Mouse (Mus musculus): Measurements from ENCODE around the gene Pbld2. TPM values are rescaled to one million over a fixed set of nuclear protein-coding genes. Genes with fewer than 3 reads are reported as not detected.

Pbld2 gene
- total and polyA plus RNA-seq, 3 experiments = 0.19 to 0.72 (median 0.26) TPM

GRCm38 (mm10) chr10:63039867-63040628 lies 15.9 kb downstream of the Pbld2 start:
- Histone ChIP-seq H3K9me3 (replicated peaks; ENCODE audit: low read length) (no peaks in the 10 kb centered on the region), H3K27me3 (replicated peaks) (no peaks in the 10 kb centered on the region), H3K4me1 (ENCODE audit: control insufficient read depth in 1 of 2, insufficient read depth in 2 of 2) (no peaks in the 10 kb centered on the region), H3K4me2 (ENCODE audit: insufficient read depth, low read depth, poor library complexity, severe bottlenecking) (no peak overlapping the region), H3K27ac (ENCODE audit: insufficient read depth, low read depth) (no peak overlapping the region), H3K36me3 (replicated peaks in 1 of 2; ENCODE audit: control insufficient read depth in 1 of 2, insufficient read depth in 1 of 2, low read length in 1 of 2) (no peaks in the 10 kb centered on the region), H3K4me3 (replicated peaks in 1 of 3; ENCODE audit: low read depth in 2 of 3, low read length in 2 of 3, poor library complexity in 1 of 3) (no peak overlapping the region), H3K79me2 (replicated peaks; ENCODE audit: control insufficient read depth, extremely low read depth, insufficient read depth, poor library complexity, severe bottlenecking) (no peaks in the 10 kb centered on the region), H3K9ac (ENCODE audit: insufficient read depth, low read depth) (no peak overlapping the region)
- TF ChIP-seq MEF2A (IDR thresholded peaks at IDR 0.05; ENCODE audit: borderline replicate concordance, low read depth, low read length) (no peak), KAT2A (IDR thresholded peaks at IDR 0.05; ENCODE audit: insufficient replicate concordance, low read length) (no peak), SIN3A (IDR thresholded peaks at IDR 0.05; ENCODE audit: low read length) (no peak), POLR2A (IDR thresholded peaks at IDR 0.05; ENCODE audit: low read depth, low read length) (no peak), MXI1 (IDR thresholded peaks at IDR 0.05; ENCODE audit: low read depth, low read length) (no peak), USF1 (IDR thresholded peaks at IDR 0.05; ENCODE audit: low read depth, low read length) (no peak)
- in situ Hi-C loops (cut with MboI; ENCODE audit: low pct_ligation_motif_present, low pct_unique_long_range_greater_than_20kb, low sequenced_read_pairs) = no loop called here
- dilution Hi-C loops (cut with MboI; ENCODE audit: extremely low pct_ligation_motif_present, extremely low pct_unique_long_range_greater_than_20kb, low sequenced_read_pairs) = no loop called here
- DNase-seq (ENCODE audit: extremely low read depth) = no peak

- Histone ChIP-seq H3K27ac (ENCODE audit: insufficient read depth, low read depth) (no peak overlapping the region), H3K4me1 (ENCODE audit: control insufficient read depth in 1 of 2, insufficient read depth in 2 of 2) (peaks cover 4 to 9% of the 10 kb centered on the region in 2 experiments; a peak in 2 of 4 replicates), H3K36me3 (replicated peaks in 1 of 2; ENCODE audit: control insufficient read depth in 1 of 2, insufficient read depth in 1 of 2, low read length in 1 of 2) (no peaks in the 10 kb centered on the region), H3K9ac (ENCODE audit: insufficient read depth, low read depth) (no peak overlapping the region), H3K79me2 (replicated peaks; ENCODE audit: control insufficient read depth, extremely low read depth, insufficient read depth, poor library complexity, severe bottlenecking) (no peaks in the 10 kb centered on the region), H3K4me2 (ENCODE audit: insufficient read depth, low read depth, poor library complexity, severe bottlenecking) (no peak overlapping the region), H3K4me3 (replicated peaks in 1 of 3; ENCODE audit: low read depth in 2 of 3, low read length in 2 of 3, poor library complexity in 1 of 3) (no peak overlapping the region), H3K9me3 (replicated peaks; ENCODE audit: low read length) (no peaks in the 10 kb centered on the region), H3K27me3 (replicated peaks) (no peaks in the 10 kb centered on the region)
- TF ChIP-seq CTCF (conservative IDR thresholded peaks at IDR 0.05 in 1 of 2, IDR thresholded peaks at IDR 0.05 in 1 of 2; ENCODE audit: low read depth in 2 of 2, low read length in 2 of 2) (peak in 1 of 2 experiments; percentile 62; a peak in 2 of 4 replicates), SMC3 (IDR thresholded peaks at IDR 0.05; ENCODE audit: low read depth, low read length) (peak; percentile 60), ZC3H11A (IDR thresholded peaks at IDR 0.05; ENCODE audit: low read depth, low read length) (no peak), RAD21 (IDR thresholded peaks at IDR 0.05; ENCODE audit: low read depth, low read length) (peak; percentile 58)
- no peak for DNase-seq (ENCODE audit: extremely low read depth)
- in situ Hi-C loops (cut with MboI; ENCODE audit: low pct_ligation_motif_present, low pct_unique_long_range_greater_than_20kb, low sequenced_read_pairs) (no loop called here), dilution Hi-C loops (cut with MboI; ENCODE audit: extremely low pct_ligation_motif_present, extremely low pct_unique_long_range_greater_than_20kb, low sequenced_read_pairs) (no loop called here)
Measured at GRCm38 (mm10) chr10:63043154-63043553, 19.0 kb downstream of the Pbld2 start.

- H3K9me3 ChIP-seq (replicated peaks; ENCODE audit: low read length) = no peaks in the 10 kb centered on the region
- in situ Hi-C loops (cut with MboI; ENCODE audit: low pct_ligation_motif_present, low pct_unique_long_range_greater_than_20kb, low sequenced_read_pairs) (no loop called here), dilution Hi-C loops (cut with MboI; ENCODE audit: extremely low pct_ligation_motif_present, extremely low pct_unique_long_range_greater_than_20kb, low sequenced_read_pairs) (no loop called here)
- no peak overlapping the region for H3K27ac ChIP-seq (ENCODE audit: insufficient read depth, low read depth)
- peaks cover 4 to 21% of the 10 kb centered on the region in 2 experiments; a peak in 3 of 4 replicates for H3K4me1 ChIP-seq (ENCODE audit: control insufficient read depth in 1 of 2, insufficient read depth in 2 of 2)
- H3K79me2 ChIP-seq (replicated peaks; ENCODE audit: control insufficient read depth, extremely low read depth, insufficient read depth, poor library complexity, severe bottlenecking) = no peaks in the 10 kb centered on the region
- H3K4me3 ChIP-seq (replicated peaks in 1 of 3; ENCODE audit: low read depth in 2 of 3, low read length in 2 of 3, poor library complexity in 1 of 3) = no peak overlapping the region
- no peaks in the 10 kb centered on the region for H3K27me3 ChIP-seq (replicated peaks)
- no peaks in the 10 kb centered on the region for H3K36me3 ChIP-seq (replicated peaks in 1 of 2; ENCODE audit: control insufficient read depth in 1 of 2, insufficient read depth in 1 of 2, low read length in 1 of 2)
- no peak overlapping the region for H3K4me2 ChIP-seq (ENCODE audit: insufficient read depth, low read depth, poor library complexity, severe bottlenecking)
- DNase-seq (ENCODE audit: extremely low read depth) = peak; percentile 50
- H3K9ac ChIP-seq (ENCODE audit: insufficient read depth, low read depth) = no peak overlapping the region
- TF ChIP-seq SMC3 (IDR thresholded peaks at IDR 0.05; ENCODE audit: low read depth, low read length) (no peak), BHLHE40 (IDR thresholded peaks at IDR 0.05; ENCODE audit: low read depth, low read length) (peak; percentile 27; the same call in 1 of the 2 replicates), USF2 (conservative IDR thresholded peaks at IDR 0.05; ENCODE audit: low read depth, low read length) (no peak), UBTF (IDR thresholded peaks at IDR 0.05; ENCODE audit: low read depth, low read length) (no peak), MAFK (IDR thresholded peaks at IDR 0.05; ENCODE audit: insufficient replicate concordance, low read length) (no peak), RAD21 (IDR thresholded peaks at IDR 0.05; ENCODE audit: low read depth, low read length) (no peak), MYC (IDR thresholded peaks at IDR 0.05; ENCODE audit: low read depth, low read length) (no peak), ZKSCAN1 (IDR thresholded peaks at IDR 0.05; ENCODE audit: borderline replicate concordance, low read depth, low read length) (no peak), CHD2 (IDR thresholded peaks at IDR 0.05; ENCODE audit: low read length) (no peak), TCF12 (IDR thresholded peaks at IDR 0.05; ENCODE audit: low read depth, low read length) (no peak), MEF2A (IDR thresholded peaks at IDR 0.05; ENCODE audit: borderline replicate concordance, low read depth, low read length) (peak; percentile 41; the same call in 1 of the 2 replicates), ETS1 (conservative IDR thresholded peaks at IDR 0.05; ENCODE audit: low read depth, low read length) (no peak), TBP (conservative IDR thresholded peaks at IDR 0.05; ENCODE audit: low read depth, low read length) (no peak), CTCF (conservative IDR thresholded peaks at IDR 0.05 in 1 of 2, IDR thresholded peaks at IDR 0.05 in 1 of 2; ENCODE audit: low read depth in 2 of 2, low read length in 2 of 2) (no peak), IRF4 (IDR thresholded peaks at IDR 0.05; ENCODE audit: low read depth, low read length) (peak; percentile 34; the same call in 1 of the 2 replicates), GABPA (IDR thresholded peaks at IDR 0.05; ENCODE audit: insufficient replicate concordance, low read depth, low read length) (no peak), ZC3H11A (IDR thresholded peaks at IDR 0.05; ENCODE audit: low read depth, low read length) (no peak), E2F4 (IDR thresholded peaks at IDR 0.05; ENCODE audit: insufficient replicate concordance, low read depth, low read length) (no peak), EP300 (IDR thresholded peaks at IDR 0.05; ENCODE audit: low read length) (0 out of 2 replicates have a peak, but pooled peaks have one; percentile 29)
Measured at GRCm38 (mm10) chr10:63047751-63048150, 23.6 kb downstream of the Pbld2 start.

Measured in CH12.LX (cell line).